24 mouse cellular contexts compared by ENCODE assay signal in genomic region chr5:67057803-67058202, GRCm38 (mm10). TPM values are rescaled to one million over a fixed set of nuclear protein-coding genes. Genes with fewer than 3 reads are reported as not detected.
DNase-seq lines count a peak whose midpoint lies in the region; TF ChIP-seq lines count a peak whose summit lies in the region.
"Had no signal": no experiment of that assay in that cellular context is flagged by ENCODE, and none has a peak within 500 bp of the region (broad histone marks: within the 10 kb centered on the region; RNA-seq: fewer than 3 reads in every experiment).

No protein-coding gene starts in this region.

- intact Hi-C loops in gastrocnemius, adult 2 months (cut with DNase I), result no loop called here
- intact Hi-C loops in gastrocnemius, postnatal 36 days (cut with DNase I), result no loop called here
- intact Hi-C loops in left cerebral cortex, adult 2 months (cut with DNase I), result no loop called here

- no peaks in the 10 kb centered on the region for H3K27me3 ChIP-seq in testis, adult 2 months (ENCODE audit: control insufficient read depth, insufficient read depth, low read length)
- H3K27me3 ChIP-seq: CH12.LX; forebrain, embryonic 15.5 days; intestine, embryonic 15.5 days; neural tube, embryonic 12.5 days had no signal

- DNase-seq in gastrocnemius, adult 2 months, result no peak
- no peak for DNase-seq in gastrocnemius, postnatal 36 days
- DNase-seq in left cerebral cortex, adult 2 months (ENCODE audit: extremely low spot score in 1 of 2, low spot score in 2 of 2), result no peak
- no peak for DNase-seq in left cerebral cortex, adult 9 months (ENCODE audit: low spot score in 2 of 2)
- no peak for DNase-seq in testis, postnatal 10 days (ENCODE audit: low spot score)
- no peak for DNase-seq in frontal cortex, postnatal 36 days (ENCODE audit: low spot score in 2 of 2)
- DNase-seq in c-Kit-positive CD71-positive TER-119-positive erythroid progenitor cells, embryonic 14.5 days (ENCODE audit: low spot score), result no peak
- DNase-seq: cerebellum, postnatal 14 days; kidney, postnatal 25 days; layer of hippocampus, adult 9-11 months; lung, postnatal 10 days; thymus, adult 18-20 months had no signal

- H3K27ac ChIP-seq in gastrocnemius, adult 2 months, result no peak overlapping the region
- no peak overlapping the region for H3K27ac ChIP-seq in left cerebral cortex, adult 2 months
- H3K27ac ChIP-seq in testis, adult 2 months (ENCODE audit: control insufficient read depth, insufficient read depth, low read depth, low read length), result no peak overlapping the region
- H3K27ac ChIP-seq: forebrain, embryonic 15.5 days; hindbrain, embryonic 13.5 days; intestine, embryonic 15.5 days; neural tube, embryonic 12.5 days had no signal

- TF ChIP-seq POLR2A in testis, adult 2 months (IDR thresholded peaks at IDR 0.05; ENCODE audit: control insufficient read depth, low read depth, low read length), result no peak

- H3K4me3 ChIP-seq in gastrocnemius, adult 2 months, result no peak overlapping the region
- no peak overlapping the region for H3K4me3 ChIP-seq in left cerebral cortex, adult 2 months
- no peak overlapping the region for H3K4me3 ChIP-seq in testis, adult 2 months (ENCODE audit: control insufficient read depth, low read depth, low read length)
- H3K4me3 ChIP-seq: erythroblast, embryonic 14.5 days; forebrain, embryonic 15.5 days; hindbrain, embryonic 13.5 days; intestine, embryonic 15.5 days; megakaryocyte, embryonic 14.5 days; neural tube, embryonic 12.5 days had no signal

- no peaks in the 10 kb centered on the region for H3K4me1 ChIP-seq in testis, adult 2 months (ENCODE audit: control insufficient read depth, insufficient read depth, low read length)
- H3K4me1 ChIP-seq: intestine, embryonic 15.5 days; megakaryocyte, embryonic 14.5 days; neural tube, embryonic 12.5 days had no signal

- H3K36me3 ChIP-seq in testis, adult 2 months (ENCODE audit: control insufficient read depth, insufficient read depth, low read length), result no peaks in the 10 kb centered on the region
- H3K36me3 ChIP-seq: intestine, embryonic 15.5 days had no signal

- peak; percentile 45 for TF ChIP-seq CTCF in gastrocnemius, adult 2 months (IDR thresholded peaks at IDR 0.05)
- TF ChIP-seq CTCF in left cerebral cortex, adult 2 months (IDR thresholded peaks at IDR 0.05), result peak; percentile 39
- peak; percentile 84; the same call in 1 of the 2 replicates for TF ChIP-seq CTCF in testis, adult 2 months (IDR thresholded peaks at IDR 0.05; ENCODE audit: control insufficient read depth, insufficient read depth, insufficient replicate concordance, low read depth, low read length)

RNA-seq across cellular contexts. Expression of gene Phox2b, which starts 41.3 kb away (rescaled TPM):
- not detected for total RNA-seq in gastrocnemius, adult 2 months (2021)
- total RNA-seq in gastrocnemius, postnatal 36 days (2021), result not detected
- total RNA-seq in left cerebral cortex, adult 2 months (2021), result not detected
- polyA plus RNA-seq in testis, adult 2 months (2012; rRNA removed), result not detected in 2 replicates
- total RNA-seq: CH12.LX; gastrocnemius, adult 8-10 months; left cerebral cortex, postnatal 14 days; monocyte, adult 5-6 weeks had no signal
- polyA plus RNA-seq: erythroblast, embryonic 14.5 days; forebrain, embryonic 15.5 days; heart, postnatal 0 days had no signal
